Mouse (Mus musculus) MEL (cell line): ENCODE results near the gene Adamts9. TPM values are rescaled to one million over a fixed set of nuclear protein-coding genes. Genes with fewer than 3 reads are reported as not detected.

Source experiments
- DNase-seq: peaks from one replicate; pipeline ENCODE4 v3.0.0; 2011; ENCODE audit warnings: low read depth, low spot score
- H3K27ac ChIP-seq: 2 replicates; pipeline ENCODE4 v1.5.1; 2012; ENCODE audit warnings: low read depth, mild to moderate bottlenecking, control low read depth, low read length, moderate library complexity; ENCODE audit not compliant: control insufficient read depth
- H3K27me3 ChIP-seq, 2 experiments: fragments of 150-350 bp in 1 of 2; sonication (generic) in 1 of 2; 2 replicates each; pipeline ENCODE4 v1.6.1; 2012; ENCODE audit warnings: low read length in 2 of 2, mild to moderate bottlenecking in 2 of 2, improper control_type of control experiment in 1 of 2, moderate library complexity in 1 of 2; ENCODE audit not compliant: insufficient read depth in 2 of 2, control insufficient read depth in 1 of 2
- H3K36me3 ChIP-seq, 2 experiments: 2 replicates each; pipeline ENCODE4 v1.6.1; 2012 to 2014; ENCODE audit warnings: low read length in 2 of 2, improper control_type of control experiment in 1 of 2, inconsistent platforms in 1 of 2, mild to moderate bottlenecking in 1 of 2; ENCODE audit not compliant: insufficient read depth in 2 of 2, control insufficient read depth in 1 of 2
- H3K4me1 ChIP-seq, 2 experiments: fragments of 150-350 bp in 1 of 2; sonication (generic) in 1 of 2; 2 replicates each; pipeline ENCODE4 v1.6.1; 2012; ENCODE audit warnings: low read length in 2 of 2, improper control_type of control experiment in 1 of 2, mild to moderate bottlenecking in 1 of 2; ENCODE audit not compliant: insufficient read depth in 2 of 2, control insufficient read depth in 1 of 2
- H3K4me3 ChIP-seq, 2 experiments: fragments of 150-350 bp in 1 of 2; sonication (generic) in 1 of 2; 2 replicates each; pipeline ENCODE4 v1.5.1; 2012; ENCODE audit warnings: low read depth in 2 of 2, low read length in 2 of 2, mild to moderate bottlenecking in 2 of 2, moderate library complexity in 2 of 2, control low read depth in 1 of 2, improper control_type of control experiment in 1 of 2; ENCODE audit not compliant: control insufficient read depth in 1 of 2, insufficient read depth in 1 of 2
- H3K79me2 ChIP-seq: 2 replicates; pipeline ENCODE4 v1.6.1; 2012; ENCODE audit warnings: mild to moderate bottlenecking, low read length, moderate library complexity; ENCODE audit not compliant: control insufficient read depth, poor library complexity, insufficient read depth
- H3K9ac ChIP-seq: 2 replicates; pipeline ENCODE4 v1.6.1; 2012; ENCODE audit warnings: low read depth, mild to moderate bottlenecking, control low read depth, low read length, moderate library complexity; ENCODE audit not compliant: control insufficient read depth, poor library complexity, severe bottlenecking
- H3K9me3 ChIP-seq: fragments of 150-350 bp; sonication (generic); replicated peaks from 2 replicates; pipeline ENCODE4 v1.6.1; 2012; ENCODE audit warnings: mild to moderate bottlenecking, low read length, improper control_type of control experiment, moderate library complexity; ENCODE audit not compliant: insufficient read depth
- CHD2 ChIP-seq: IDR thresholded peaks from 2 replicates; pipeline ENCODE4 v1.6.1; 2011; ENCODE audit warnings: low read length, improper control_type of control experiment
- E2F4 ChIP-seq: IDR thresholded peaks from 2 replicates; pipeline ENCODE4 v1.6.1; 2011; ENCODE audit warnings: low read depth, low read length, improper control_type of control experiment, borderline replicate concordance
- ELF1 ChIP-seq: IDR thresholded peaks from 2 replicates; pipeline ENCODE4 v1.6.1; 2014; ENCODE audit warnings: low read depth, mild to moderate bottlenecking, inconsistent platforms, low read length, improper control_type of control experiment, moderate library complexity
- EP300 ChIP-seq, 2 experiments: IDR thresholded peaks; 2 replicates each; pipeline ENCODE4 v1.6.1; 2011; ENCODE audit warnings: improper control_type of control experiment in 2 of 2, low read length in 2 of 2, low read depth in 1 of 2, mild to moderate bottlenecking in 1 of 2
- GABPA ChIP-seq: IDR thresholded peaks from 2 replicates; pipeline ENCODE4 v1.6.1; 2012; ENCODE audit warnings: low read depth, mild to moderate bottlenecking, inconsistent platforms, low read length, improper control_type of control experiment, moderate library complexity
- HCFC1 ChIP-seq: IDR thresholded peaks from 2 replicates; pipeline ENCODE4 v1.6.1; 2012; ENCODE audit warnings: low read depth, mild to moderate bottlenecking, inconsistent platforms, low read length, improper control_type of control experiment, moderate library complexity
- KAT2A ChIP-seq: conservative IDR thresholded peaks from 2 replicates; pipeline ENCODE4 v1.6.1; 2012; ENCODE audit warnings: low read depth, low read length, improper control_type of control experiment, inconsistent platforms
- MAFK ChIP-seq: IDR thresholded peaks from 2 replicates; pipeline ENCODE4 v1.6.1; 2011; ENCODE audit warnings: low read depth, mild to moderate bottlenecking, low read length, improper control_type of control experiment, borderline replicate concordance
- MYC ChIP-seq: IDR thresholded peaks from 2 replicates; pipeline ENCODE4 v1.6.1; 2011; ENCODE audit warnings: low read depth, mild to moderate bottlenecking, low read length, improper control_type of control experiment, moderate library complexity
- POLR2AphosphoS2 ChIP-seq: IDR thresholded peaks from 2 replicates; pipeline ENCODE4 v1.6.1; 2011; ENCODE audit warnings: low read length, improper control_type of control experiment
- POLR2AphosphoS5 ChIP-seq: IDR thresholded peaks from 2 replicates; pipeline ENCODE4 v1.6.1; 2012; ENCODE audit warnings: low read depth, borderline replicate concordance, mild to moderate bottlenecking, inconsistent platforms, low read length, moderate library complexity, mixed read lengths
- RAD21 ChIP-seq: IDR thresholded peaks from 2 replicates; pipeline ENCODE4 v1.6.1; 2011; ENCODE audit warnings: mild to moderate bottlenecking, low read depth, low read length, improper control_type of control experiment
- RCOR1 ChIP-seq: IDR thresholded peaks from 2 replicates; pipeline ENCODE4 v1.6.1; 2012; ENCODE audit warnings: low read depth, mild to moderate bottlenecking, inconsistent platforms, low read length, improper control_type of control experiment
- SIN3A ChIP-seq: IDR thresholded peaks from 2 replicates; pipeline ENCODE4 v1.6.1; 2012; ENCODE audit warnings: low read length, improper control_type of control experiment, inconsistent platforms
- TAL1 ChIP-seq: IDR thresholded peaks from 2 replicates; pipeline ENCODE4 v1.6.1; 2012; ENCODE audit warnings: mild to moderate bottlenecking, inconsistent platforms, low read length, moderate library complexity, mixed read lengths
- UBTF ChIP-seq: IDR thresholded peaks from 2 replicates; pipeline ENCODE4 v1.6.1; 2012; ENCODE audit warnings: low read depth, mild to moderate bottlenecking, inconsistent platforms, low read length, improper control_type of control experiment, moderate library complexity, borderline replicate concordance; ENCODE audit not compliant: insufficient read depth
- USF1 ChIP-seq: IDR thresholded peaks from 2 replicates; pipeline ENCODE4 v1.6.1; 2014; ENCODE audit warnings: low read depth, mild to moderate bottlenecking, inconsistent platforms, low read length, improper control_type of control experiment, moderate library complexity
- USF2 ChIP-seq, 2 experiments: IDR thresholded peaks; 2 replicates each; pipeline ENCODE4 v1.6.1; 2011 to 2012; ENCODE audit warnings: improper control_type of control experiment in 2 of 2, low read length in 2 of 2, borderline replicate concordance in 1 of 2, inconsistent platforms in 1 of 2, low read depth in 1 of 2, mild to moderate bottlenecking in 1 of 2; ENCODE audit not compliant: insufficient read depth in 1 of 2
- ZC3H11A ChIP-seq: IDR thresholded peaks from 2 replicates; pipeline ENCODE4 v1.6.1; 2012; ENCODE audit warnings: low read depth, mild to moderate bottlenecking, inconsistent platforms, low read length, improper control_type of control experiment
- ZKSCAN1 ChIP-seq: IDR thresholded peaks from 2 replicates; pipeline ENCODE4 v1.6.1; 2012; ENCODE audit warnings: low read depth, mild to moderate bottlenecking, inconsistent platforms, low read length, improper control_type of control experiment, moderate library complexity
- polyA plus RNA-seq, 2 experiments: library from polyadenylated mRNA; stranded (reverse) in 1 of 2; unstranded in 1 of 2; fragments of >175 nt in 1 of 2; fragments of >200 nt in 1 of 2; gene quantifications; 2 replicates each; pipeline versions ENCODE4 v1.2.1 to v1.2.4; 2012; ENCODE audit warnings: low replicate concordance in 2 of 2, low read depth in 1 of 2; ENCODE audit not compliant: insufficient read length in 2 of 2, insufficient read depth in 1 of 2, missing spikeins in 1 of 2
- total RNA-seq: library from RNA; depleted of rRNA; stranded (reverse); fragments of 300-350 nt; gene quantifications from 2 replicates; pipeline ENCODE4 v1.2.3, GENCODE M21; 2012

The Adamts9 gene
- total and polyA plus RNA-seq, 3 experiments = not detected

- TF ChIP-seq RCOR1 = no peak
- TF ChIP-seq UBTF = no peak
- no peak for TF ChIP-seq KAT2A
- TF ChIP-seq USF2 (IDR thresholded peaks at IDR 0.05; ENCODE audit: borderline replicate concordance in 1 of 2, insufficient read depth in 1 of 2, low read depth in 1 of 2, low read length in 2 of 2) = no peak
- no peak for TF ChIP-seq MYC
- no peak for TF ChIP-seq RAD21
- no peak for TF ChIP-seq POLR2AphosphoS5
- TF ChIP-seq SIN3A = no peak
- TF ChIP-seq HCFC1 = no peak
- TF ChIP-seq USF1 = no peak
- TF ChIP-seq CHD2 = no peak
- no peak for TF ChIP-seq POLR2AphosphoS2
- no peak for TF ChIP-seq ZKSCAN1
- TF ChIP-seq TAL1 = no peak
- no peak for TF ChIP-seq EP300 (IDR thresholded peaks at IDR 0.05; ENCODE audit: low read depth in 1 of 2, low read length in 2 of 2)
- TF ChIP-seq GABPA = no peak
- no peak for TF ChIP-seq E2F4
- no peak overlapping the region for H3K9ac ChIP-seq
- H3K27ac ChIP-seq = no peak overlapping the region
- no peaks in the 10 kb centered on the region for H3K9me3 ChIP-seq
- H3K27me3 ChIP-seq = no peaks in the 10 kb centered on the region
- H3K4me3 ChIP-seq = no peak overlapping the region
- H3K79me2 ChIP-seq = no peaks in the 10 kb centered on the region
- H3K36me3 ChIP-seq = no peaks in the 10 kb centered on the region
- no peak for DNase-seq
- no peaks in the 10 kb centered on the region for H3K4me1 ChIP-seq
Observed at GRCm38 (mm10) chr6:92801462-92801861, 141.8 kb downstream of the Adamts9 start.

GRCm38 (mm10) chr6:92793804-92794203 lies 149.5 kb downstream of the Adamts9 start:
- Histone ChIP-seq H3K4me1 (no peaks in the 10 kb centered on the region), H3K27ac (no peak overlapping the region), H3K9ac (no peak overlapping the region), H3K79me2 (no peaks in the 10 kb centered on the region), H3K9me3 (no peaks in the 10 kb centered on the region), H3K36me3 (no peaks in the 10 kb centered on the region), H3K27me3 (no peaks in the 10 kb centered on the region), H3K4me3 (no peak overlapping the region)
- no peak for DNase-seq
- TF ChIP-seq MAFK = no peak
- TF ChIP-seq GABPA = no peak
- no peak for TF ChIP-seq ELF1
- TF ChIP-seq ZC3H11A = no peak
